Mouse (Mus musculus) urinary bladder, postnatal 36 days (tissue): Measurements from ENCODE around the gene Gm2a.
A peak's percentile ranks its signal among the peaks of the same experiment; 100 is the strongest.

ENCODE experiments used
- DNase-seq, 2 experiments: peaks; one replicate each; pipeline ENCODE4 v3.0.0; 2022; ENCODE audit warnings: low spot score in 2 of 2, mixed read lengths in 1 of 2

Gene Gm2a

GRCm38 (mm10) chr11:55131077-55131742 is 33.3 kb downstream of the Gm2a start:
- DNase-seq: no peak

- no peak for DNase-seq
Measured at GRCm38 (mm10) chr11:55131946-55132345, 34.0 kb downstream of the Gm2a start.

GRCm38 (mm10) chr11:55133204-55133603 is 35.3 kb downstream of the Gm2a start:
- DNase-seq: no peak

GRCm38 (mm10) chr11:55134407-55134806 is 36.5 kb downstream of the Gm2a start:
- no peak for DNase-seq

- no peak for DNase-seq
Measured at GRCm38 (mm10) chr11:55134871-55135270, 37.0 kb downstream of the Gm2a start.

- no peak for DNase-seq
Measured at GRCm38 (mm10) chr11:55136770-55137547, 39.0 kb downstream of the Gm2a start.

- DNase-seq: no peak
Measured at GRCm38 (mm10) chr11:55137646-55138045, 39.7 kb downstream of the Gm2a start.

GRCm38 (mm10) chr11:55141502-55141901 is 43.6 kb downstream of the Gm2a start:
- no peak for DNase-seq

GRCm38 (mm10) chr11:55144011-55144410 is 46.1 kb downstream of the Gm2a start:
- DNase-seq: no peak

- DNase-seq: no peak
Measured at GRCm38 (mm10) chr11:55146855-55147254, 48.9 kb downstream of the Gm2a start.

GRCm38 (mm10) chr11:55147423-55147822 is 49.5 kb downstream of the Gm2a start:
- DNase-seq: no peak

GRCm38 (mm10) chr11:55148461-55148860 is 50.5 kb downstream of the Gm2a start:
- no peak for DNase-seq

- DNase-seq: no peak
Measured at GRCm38 (mm10) chr11:55151608-55152007, 53.7 kb downstream of the Gm2a start, which contains the start of gene Slc36a3. Slc36a3 (minus strand) TSS chr11:55151708.

GRCm38 (mm10) chr11:55154398-55155069 is 56.6 kb downstream of the Gm2a start:
- DNase-seq: no peak

- no peak for DNase-seq
Measured at GRCm38 (mm10) chr11:55155070-55155421, 57.1 kb downstream of the Gm2a start.

- DNase-seq: peak; percentile 79 to 81
Measured at GRCm38 (mm10) chr11:55158785-55159359, 61.0 kb downstream of the Gm2a start.
